Mouse (Mus musculus) liver, postnatal 0 days (tissue): ENCODE measurements at regions not wholly inside any gene's neighbourhood (a gene's known extent, or its start where the extent isn't known, plus 50 kb on each side); places are given as distances from the start of the nearest gene placed in this dataset.

Experiments
- CTCF ChIP-seq: sonication (generic); IDR thresholded peaks from 2 replicates; pipeline ENCODE4 v1.5.1; 2016; ENCODE audit warnings: antibody characterized with exemption, low read depth
- EP300 ChIP-seq: IDR thresholded peaks from 2 replicates; pipeline ENCODE4 v1.6.1; 2016; ENCODE audit warnings: antibody characterized with exemption, low read depth, mild to moderate bottlenecking

- TF ChIP-seq CTCF (peak; percentile 73), EP300 (no peak)
Measured at GRCm38 (mm10) chr10:68902670-68903069, 179.2 kb downstream of the Tmem26 start.
